Mouse (Mus musculus): ENCODE measurements around the gene Rilp. TPM values are rescaled to one million over a fixed set of nuclear protein-coding genes. Genes with fewer than 3 reads are reported as not detected.

The Rilp gene
- total RNA-seq, 2 experiments from 2014 or later: 0.90 to 1.3 TPM

GRCm38 (mm10) chr11:75559870-75560504 lies 50.1 kb downstream of the Rilp start:
- DNase-seq: no peak

- DNase-seq: no peak
These were observed 50.9 kb downstream of the Rilp start for GRCm38 (mm10) chr11:75560530-75561409.

- no peak for DNase-seq
These were observed 51.5 kb downstream of the Rilp start for GRCm38 (mm10) chr11:75561410-75561791.

Small RNAs within 50 kb of the gene (microRNA-seq; reads per million reads assigned to microRNA genes)
- gene Mir22 (2,878 to 17,312 reads per million in 2 experiments), gene Mir3971 (0 reads per million in 2 experiments)

Other genes starting within 250 kb of the Rilp start
- gene Rpa1, start 161.8 kb upstream of the Rilp start, total RNA-seq (2021): 10 to 100 TPM; 58.5 to 60.8 TPM
- 10 to 100 TPM; 12.8 to 14.4 TPM for gene Smyd4, start 161.7 kb upstream of the Rilp start, total RNA-seq (2021)
- gene Serpinf1, start 87.4 kb upstream of the Rilp start, total RNA-seq (2021): 10 to 100 TPM; 12.5 to 17.0 TPM
- gene Serpinf2, start 70.5 kb upstream of the Rilp start, total RNA-seq (2021): under 1 TPM; 0.40 to 0.50 TPM
- gene Wdr81, start 55.4 kb upstream of the Rilp start, total RNA-seq (2021): 10 to 100 TPM; 20.6 to 22.6 TPM
- gene Tlcd2, start 48.4 kb upstream of the Rilp start, total RNA-seq (2021): under 1 TPM; 0.40 to 0.85 TPM
- gene Prpf8, start 23.3 kb upstream of the Rilp start, total RNA-seq (2021): 100 to 1,000 TPM; 126 to 130 TPM
- gene Scarf1, start 3.4 kb downstream of the Rilp start, total RNA-seq (2021): 1 to 10 TPM; 1.1 TPM
- gene Slc43a2, start 21.6 kb downstream of the Rilp start, total RNA-seq (2021): 10 to 100 TPM; 50.7 to 51.3 TPM
- gene Pitpna, start 78.0 kb downstream of the Rilp start, total RNA-seq (2021): 100 to 1,000 TPM; 283 to 291 TPM
- 10 to 100 TPM; 46.3 to 47.0 TPM for gene Inpp5k, start 120.9 kb downstream of the Rilp start, total RNA-seq (2021)
- 10 to 100 TPM; 13.4 to 17.1 TPM for gene Myo1c, start 140.4 kb downstream of the Rilp start, total RNA-seq (2021)
- gene Crk, start 169.2 kb downstream of the Rilp start, total RNA-seq (2021): 100 to 1,000 TPM; 129 to 137 TPM
- gene Ywhae, start 222.8 kb downstream of the Rilp start, total RNA-seq (2021): 1,000 to 10,000 TPM; 1,159 to 1,269 TPM